Mouse (Mus musculus) gastrocnemius, postnatal 14 days (tissue): ENCODE measurements at regions not wholly inside any gene's neighbourhood (a gene's known extent, or its start where the extent isn't known, plus 50 kb on each side); places are given as distances from the start of the nearest gene placed in this dataset.

ENCODE experiments used
- DNase-seq: peaks from one replicate; pipeline ENCODE4 v3.0.0; 2021; ENCODE audit warnings: mixed read lengths
- intact Hi-C: fragments of 180-260 bp; cut with DNase I; formaldehyde crosslinking; loops from one replicate; pipeline ENCODE4 v1.15.1; 2025; ENCODE audit warnings: low total_unique reads

- no peak for DNase-seq
- intact Hi-C loops = no loop called here
Measured at GRCm38 (mm10) chr1:24832246-24832645, 153.8 kb downstream of the Lmbrd1 start.

- intact Hi-C loops = no loop called here
- no peak for DNase-seq
Measured at GRCm38 (mm10) chr1:24866877-24867276, 188.4 kb downstream of the Lmbrd1 start.

- no peak for DNase-seq
- intact Hi-C loops = no loop called here
Measured at GRCm38 (mm10) chr1:24869772-24870171, 191.3 kb downstream of the Lmbrd1 start.

- intact Hi-C loops = no loop called here
- DNase-seq = no peak
Measured at GRCm38 (mm10) chr1:24870685-24871417, 192.4 kb downstream of the Lmbrd1 start.

- intact Hi-C loops = no loop called here
- DNase-seq = no peak
Measured at GRCm38 (mm10) chr1:24877014-24877413, 198.6 kb downstream of the Lmbrd1 start.

- intact Hi-C loops = no loop called here
- no peak for DNase-seq
Measured at GRCm38 (mm10) chr1:24883638-24884037, 205.2 kb downstream of the Lmbrd1 start.

- intact Hi-C loops = no loop called here
- DNase-seq = peak; percentile 8
Measured at GRCm38 (mm10) chr1:24901278-24901677, 222.8 kb downstream of the Lmbrd1 start.

- intact Hi-C loops = no loop called here
Measured at GRCm38 (mm10) chr1:24938303-24939263, 260.2 kb downstream of the Lmbrd1 start.

GRCm38 (mm10) chr1:24942757-24943296 is 264.4 kb downstream of the Lmbrd1 start:
- intact Hi-C loops = no loop called here
- DNase-seq = no peak

More at GRCm38 (mm10) chr1:24938303-24939263, 260.2 kb downstream of the Lmbrd1 start:
- no peak for DNase-seq

GRCm38 (mm10) chr1:24943451-24943850 is 265.0 kb downstream of the Lmbrd1 start:
- intact Hi-C loops = no loop called here
- no peak for DNase-seq

GRCm38 (mm10) chr1:24972681-24973080 is 294.3 kb downstream of the Lmbrd1 start:
- intact Hi-C loops = no loop called here
- no peak for DNase-seq

GRCm38 (mm10) chr1:25008456-25009169 is 330.2 kb downstream of the Lmbrd1 start:
- no peak for DNase-seq
- intact Hi-C loops = no loop called here

- DNase-seq = no peak
- intact Hi-C loops = no loop called here
Measured at GRCm38 (mm10) chr1:25012754-25013153, 334.3 kb downstream of the Lmbrd1 start.
